Mouse (Mus musculus) thymus, adult 2 months (tissue): ENCODE data around the gene Cops8.

Experiments
- CTCF ChIP-seq: fragments of 200-500 bp; IDR thresholded peaks from 2 replicates; pipeline ENCODE4 v1.5.1; 2012; ENCODE audit warnings: mild to moderate bottlenecking, control low read depth, low read length, moderate library complexity, borderline replicate concordance; ENCODE audit not compliant: control insufficient read depth, poor library complexity, insufficient read depth; ENCODE audit errors: extremely low read depth
- POLR2A ChIP-seq: fragments of 200-500 bp; IDR thresholded peaks from 2 replicates; pipeline ENCODE4 v1.6.1; 2012; ENCODE audit warnings: mild to moderate bottlenecking, low read length, control low read depth, moderate library complexity; ENCODE audit not compliant: control insufficient read depth, poor library complexity, insufficient read depth; ENCODE audit errors: extremely low read depth

GRCm38 (mm10) chr1:90638335-90638734 lies 35.6 kb downstream of the Cops8 start:
- no peak for TF ChIP-seq CTCF
- no peak for TF ChIP-seq POLR2A
